Mouse (Mus musculus) liver, embryonic 14.5 days (tissue): ENCODE data around the gene Xpo6. TPM values are rescaled to one million over a fixed set of nuclear protein-coding genes. Genes with fewer than 3 reads are reported as not detected.

ENCODE experiments used
- ATAC-seq: fragments of 200-750 bp; cut with Nextera tagmentation; 2 replicates; pipeline ENCODE4 v1.8.0; 2017; ENCODE audit warnings: moderate number of reproducible peaks, mild to moderate bottlenecking, moderate library complexity; ENCODE audit not compliant: insufficient read depth
- DNase-seq, 3 experiments: peaks; one replicate each; pipeline ENCODE4 v3.0.0-alpha.2; 2012 to 2013; ENCODE audit warnings: low read depth in 3 of 3, low spot score in 3 of 3
- H3K27ac ChIP-seq: fragments of 300-500 bp; sonication (generic); 2 replicates; pipeline ENCODE4 v1.5.1; 2014; ENCODE audit warnings: moderate library complexity, mild to moderate bottlenecking, control low read depth, inconsistent platforms
- H3K27me3 ChIP-seq: fragments of 300-500 bp; sonication (generic); 2 replicates; pipeline ENCODE4 v1.6.1; 2014; ENCODE audit warnings: mild to moderate bottlenecking, low read length, moderate library complexity; ENCODE audit not compliant: control insufficient read depth, insufficient read depth
- H3K36me3 ChIP-seq: fragments of 300-500 bp; sonication (generic); replicated peaks from 2 replicates; pipeline ENCODE4 v1.6.1; 2014; ENCODE audit warnings: low read depth; ENCODE audit not compliant: control insufficient read depth, insufficient read depth
- H3K4me1 ChIP-seq, 2 experiments: fragments of 200-500 bp in 1 of 2; fragments of 300-500 bp in 1 of 2; sonication (generic) in 1 of 2; replicated peaks; 2 replicates each; pipeline ENCODE4 v1.6.1; 2012 to 2014; ENCODE audit warnings: antibody characterized with exemption in 1 of 2, inconsistent platforms in 1 of 2, low read length in 1 of 2; ENCODE audit not compliant: control insufficient read depth in 2 of 2, insufficient read depth in 2 of 2
- H3K4me2 ChIP-seq: fragments of 300-500 bp; sonication (generic); 2 replicates; pipeline ENCODE4 v1.6.1; 2014; ENCODE audit warnings: low read depth, mild to moderate bottlenecking, control low read depth, moderate library complexity
- H3K4me3 ChIP-seq, 2 experiments: fragments of 200-500 bp in 1 of 2; fragments of 300-500 bp in 1 of 2; sonication (generic) in 1 of 2; 2 replicates each; pipeline ENCODE4 v1.5.1; 2012 to 2014; ENCODE audit warnings: low read depth in 2 of 2, low read length in 2 of 2, mild to moderate bottlenecking in 2 of 2, control low read depth in 1 of 2, inconsistent platforms in 1 of 2, moderate library complexity in 1 of 2; ENCODE audit not compliant: insufficient read depth in 1 of 2
- H3K9ac ChIP-seq: fragments of 300-500 bp; sonication (generic); replicated peaks from 2 replicates; pipeline ENCODE4 v1.6.1; 2014; ENCODE audit warnings: mild to moderate bottlenecking, control low read depth, moderate library complexity
- H3K9me3 ChIP-seq: fragments of 300-500 bp; sonication (generic); 2 replicates; pipeline ENCODE4 v1.6.1; 2016; ENCODE audit warnings: low read length, mixed read lengths; ENCODE audit not compliant: control insufficient read depth
- CTCF ChIP-seq: IDR thresholded peaks from 2 replicates; pipeline ENCODE4 v1.5.1; 2016; ENCODE audit warnings: antibody characterized with exemption, low read depth, control low read depth
- EP300 ChIP-seq: IDR thresholded peaks from 2 replicates; pipeline ENCODE4 v1.6.1; 2016; ENCODE audit warnings: antibody characterized with exemption, low read depth
- WGBS: fragments of 180-500 bp; shearing (Covaris S2); extraction: QIAGEN DNeasy Blood & Tissue Kit; methylation state at CpG from one replicate; pipeline ENCODE4 v1.1.7; 2014; ENCODE audit not compliant: insufficient replicate concordance; 5-methylcytosine and 5-hydroxymethylcytosine counted together
- polyA plus RNA-seq, 2 experiments: library from polyadenylated mRNA; depleted of rRNA in 1 of 2; stranded (reverse) in 1 of 2; unstranded in 1 of 2; fragments of >200 nt; fragmentation: Nextera tagmentation in 1 of 2; extraction: Ambion mirVana in 1 of 2; gene quantifications; 2 replicates each; pipeline versions ENCODE4 v1.2.1 to v1.2.3; 2012 to 2014

Gene Xpo6
- polyA plus RNA-seq, 2 experiments: 18.2 to 47.5 TPM

DNA sequence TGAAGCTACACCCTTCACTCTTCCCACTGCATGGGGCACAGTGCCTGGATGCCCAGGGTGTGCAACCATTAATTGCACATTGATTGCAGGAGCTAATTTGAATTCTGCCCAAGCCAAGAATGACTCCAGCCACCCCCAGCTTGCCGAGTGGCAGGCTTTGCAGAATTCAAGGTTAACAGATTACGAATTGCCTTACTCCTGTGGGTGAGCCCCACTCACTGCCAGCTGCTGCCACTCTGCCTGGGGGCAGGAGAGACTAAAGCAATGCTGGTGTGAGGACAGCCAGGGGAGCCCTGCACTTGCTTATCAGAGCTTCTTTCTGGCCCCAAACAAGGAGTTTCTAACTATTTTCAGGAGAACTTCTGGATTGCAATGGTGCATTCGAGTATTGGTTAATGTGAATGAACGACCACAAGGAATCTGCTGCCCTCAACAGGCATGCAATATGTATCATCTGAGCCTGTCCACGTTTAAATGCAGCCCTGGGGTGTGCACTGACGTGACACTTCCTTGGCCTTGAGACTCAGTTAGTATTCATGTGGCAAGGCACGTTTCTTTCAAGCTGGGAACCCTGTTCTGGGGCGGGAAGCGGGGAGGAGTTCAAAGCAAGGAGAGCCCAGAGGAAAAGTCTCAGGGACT lies 116.8 kb downstream of the Xpo6 start:
- 16% methylated on average over 9 of the region's 9 CpGs for WGBS
- H3K9me3 ChIP-seq: no peaks in the 10 kb centered on the region

DNA sequence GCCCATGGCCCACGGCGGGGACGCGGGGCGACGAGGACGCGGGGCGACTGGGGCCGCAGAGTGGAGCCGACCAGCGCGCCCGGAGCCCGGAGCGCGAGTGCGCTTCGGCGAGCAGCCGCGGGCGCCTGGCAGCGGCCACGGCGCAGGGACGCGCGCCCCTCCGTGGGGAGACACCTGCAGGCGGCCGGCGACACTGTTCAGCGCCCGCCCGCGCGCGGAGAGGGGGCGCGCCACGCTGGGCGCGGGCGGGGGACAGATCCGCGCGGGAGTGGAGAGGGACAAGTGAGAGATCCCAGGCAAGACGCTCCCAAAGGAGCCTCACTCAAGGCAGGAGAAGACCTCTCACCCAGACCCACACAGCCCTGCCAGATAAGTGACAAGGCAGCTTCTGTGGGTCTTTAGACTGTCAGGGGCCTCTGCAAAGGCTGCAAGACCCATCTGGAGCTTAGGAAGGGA lies 118.0 kb downstream of the Xpo6 start, which contains the start of gene Gsg1l:
Gene Gsg1l, minus strand, starts transcription at position 126 of the 456 bp plus-strand sequence.
- H3K4me3 ChIP-seq: peak within 1 kb of the TSS in 1 of 2 experiments; percentile 14; a peak in 2 of 4 replicates
- H3K27me3 ChIP-seq: peaks cover 46% of the 10 kb centered on the region
- ATAC-seq: no peak

More for the DNA sequence above, 116.8 kb downstream of the Xpo6 start:
- H3K27ac ChIP-seq: no peak overlapping the region
- no peak overlapping the region for H3K9ac ChIP-seq
- H3K36me3 ChIP-seq: no peaks in the 10 kb centered on the region
- H3K4me1 ChIP-seq: no peaks in the 10 kb centered on the region
- H3K4me3 ChIP-seq: no peak overlapping the region
- DNase-seq (no peak), ATAC-seq (no peak)
- no peak overlapping the region for H3K4me2 ChIP-seq
- TF ChIP-seq CTCF (no peak), EP300 (no peak)
- H3K27me3 ChIP-seq: peaks cover 46% of the 10 kb centered on the region

GRCm38 (mm10) chr7:126081727-126082285 lies 118.5 kb downstream of the Xpo6 start:
- Histone ChIP-seq H3K9ac (no peak overlapping the region), H3K4me3 (peak overlapping the region in 1 of 2 experiments; percentile 14; a peak in 2 of 4 replicates), H3K9me3 (no peaks in the 10 kb centered on the region), H3K36me3 (no peaks in the 10 kb centered on the region), H3K27ac (no peak overlapping the region), H3K4me1 (no peaks in the 10 kb centered on the region), H3K27me3 (peaks cover 46% of the 10 kb centered on the region), H3K4me2 (peak overlapping the region; percentile 44)
- WGBS: 3% methylated on average over 75 of the region's 80 CpGs
- DNase-seq (no peak), ATAC-seq (no peak)
- no peak for TF ChIP-seq EP300
- no peak for TF ChIP-seq CTCF

More for the DNA sequence above, 118.0 kb downstream of the Xpo6 start, which contains the start of gene Gsg1l:
- no peaks in the 10 kb centered on the region for H3K36me3 ChIP-seq
- TF ChIP-seq EP300: no peak
- TF ChIP-seq CTCF: no peak
- 2% methylated on average over 49 of the region's 49 CpGs for WGBS
- H3K4me2 ChIP-seq: peak within 1 kb of the TSS; percentile 44
- no peaks in the 10 kb centered on the region for H3K4me1 ChIP-seq
- H3K9ac ChIP-seq: no peak within 1 kb of the TSS
- no peak for DNase-seq
- no peaks in the 10 kb centered on the region for H3K9me3 ChIP-seq
- no peak within 1 kb of the TSS for H3K27ac ChIP-seq

- peaks cover 46% of the 10 kb centered on the region for H3K27me3 ChIP-seq
- no peak overlapping the region for H3K9ac ChIP-seq
- no peak overlapping the region for H3K4me3 ChIP-seq
Observed at GRCm38 (mm10) chr7:126080949-126081654, 119.2 kb downstream of the Xpo6 start.

GRCm38 (mm10) chr7:126076935-126077334 lies 123.4 kb downstream of the Xpo6 start:
- Histone ChIP-seq H3K4me1 (peaks cover 0 to 2% of the 10 kb centered on the region in 2 experiments; a peak in 1 of 4 replicates), H3K9ac (no peak overlapping the region), H3K27me3 (peaks cover 23% of the 10 kb centered on the region), H3K4me3 (no peak overlapping the region), H3K9me3 (no peaks in the 10 kb centered on the region), H3K27ac (no peak overlapping the region), H3K4me2 (no peak overlapping the region), H3K36me3 (no peaks in the 10 kb centered on the region)
- no peak for TF ChIP-seq CTCF
- no peak for TF ChIP-seq EP300
- 74% methylated on average over 1 of the region's 1 CpGs for WGBS
- DNase-seq (no peak), ATAC-seq (no peak)

More at GRCm38 (mm10) chr7:126080949-126081654, 119.2 kb downstream of the Xpo6 start:
- WGBS: 17% methylated on average over 16 of the region's 16 CpGs
- ATAC-seq (no peak), DNase-seq (no peak)
- no peak for TF ChIP-seq EP300
- TF ChIP-seq CTCF: no peak
- H3K27ac ChIP-seq: no peak overlapping the region
- H3K4me1 ChIP-seq: no peaks in the 10 kb centered on the region
- H3K9me3 ChIP-seq: no peaks in the 10 kb centered on the region
- H3K4me2 ChIP-seq: no peak overlapping the region
- no peaks in the 10 kb centered on the region for H3K36me3 ChIP-seq
